Mouse (Mus musculus): ENCODE results near the gene Magea5.
"Not testable (repeated sequence)": the region's sequence is repeated elsewhere in the genome, so short reads cannot be mapped to it uniquely, and the experiment has no call there.

Gene Magea5

GRCm38 (mm10) chrX:155063045-155063444 is at the start of gene Magea5:
Magea5 (minus strand) TSS chrX:155063145.
- in situ Hi-C loops (cut with MboI; ENCODE audit: low sequenced_read_pairs), result not testable (repeated sequence)

DNA sequence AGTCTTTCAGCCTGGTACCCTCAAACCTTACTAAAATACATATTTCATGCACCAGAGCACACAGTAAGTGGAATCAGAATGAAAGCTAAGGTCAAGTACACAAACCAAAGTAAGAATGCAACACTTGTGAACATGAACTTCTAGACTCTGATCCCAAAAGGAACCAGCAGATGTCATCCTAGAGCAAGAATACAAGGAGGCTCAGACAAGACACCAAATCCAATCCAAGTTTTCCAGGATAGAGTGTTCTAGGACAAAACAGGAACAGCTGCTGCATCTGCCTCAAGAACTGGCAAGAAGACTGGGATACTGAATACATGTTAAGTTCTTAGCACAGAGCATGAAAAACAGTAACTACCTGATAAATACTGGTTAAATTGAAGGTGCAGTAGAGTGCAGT is 35.1 kb upstream of the Magea5 start:
- in situ Hi-C loops (cut with MboI; ENCODE audit: low sequenced_read_pairs), result no loop called here

DNA sequence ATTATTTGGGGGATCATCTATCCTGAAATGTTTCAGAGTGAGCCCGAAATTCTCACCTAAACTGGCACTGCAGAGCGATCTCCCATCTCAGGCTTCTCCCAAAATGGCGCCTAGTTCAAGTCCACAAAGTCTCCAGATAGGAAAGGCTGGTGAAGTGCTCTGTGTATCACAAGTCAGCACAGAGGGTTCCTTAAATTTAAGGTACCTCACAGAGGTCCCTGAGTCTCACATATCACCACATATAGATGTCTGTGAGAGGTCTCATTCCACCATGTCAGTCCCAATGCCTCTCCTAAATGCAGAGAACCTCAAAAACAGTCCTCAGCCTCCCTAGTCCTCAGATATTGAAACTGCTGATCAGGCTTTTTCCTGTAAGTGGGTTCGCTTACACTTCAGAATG is 30.6 kb upstream of the Magea5 start, which contains the start of gene Magea2:
TSS of gene Magea2 (minus strand) at position 101 of the 400 bp plus-strand sequence.
- in situ Hi-C loops (cut with MboI; ENCODE audit: low sequenced_read_pairs), result not testable (repeated sequence)

DNA sequence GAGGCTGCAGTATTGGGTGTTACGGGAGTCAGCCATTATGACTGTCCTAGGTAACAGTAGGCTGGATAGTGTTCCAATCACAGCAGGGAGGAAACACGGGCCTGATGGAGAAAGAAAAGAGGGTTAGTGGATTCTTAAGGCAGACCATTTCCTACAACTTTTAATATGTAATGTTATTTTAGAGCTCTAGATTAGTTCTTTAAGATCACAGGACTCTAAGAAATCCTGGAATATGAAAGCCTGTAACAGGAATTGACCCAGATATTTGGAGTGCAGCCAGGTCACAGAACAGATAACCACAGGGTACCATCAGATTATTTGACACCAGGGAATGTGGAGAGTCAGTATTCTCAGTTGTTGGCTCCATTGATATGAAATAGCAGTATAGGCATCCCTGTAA is 26.7 kb upstream of the Magea5 start, which contains the start of gene Magea1:
TSS of gene Magea1 (minus strand) at position 101 of the 400 bp plus-strand sequence.
- in situ Hi-C loops (cut with MboI; ENCODE audit: low sequenced_read_pairs), result not testable (repeated sequence)
